Mouse (Mus musculus) brain, embryonic 14.5 days (tissue): Measurements from ENCODE around the gene Mapk1ip1l.

Source experiments
- CTCF ChIP-seq: fragments of 200-500 bp; IDR thresholded peaks from 2 replicates; pipeline ENCODE4 v1.5.1; 2012; ENCODE audit warnings: inconsistent platforms, mild to moderate bottlenecking, moderate library complexity, borderline replicate concordance; ENCODE audit not compliant: insufficient read depth, insufficient read length; ENCODE audit errors: extremely low read depth
- POLR2A ChIP-seq: fragments of 200-500 bp; IDR thresholded peaks from 2 replicates; pipeline ENCODE4 v1.6.1; 2012; ENCODE audit warnings: mild to moderate bottlenecking, inconsistent platforms, borderline replicate concordance; ENCODE audit not compliant: poor library complexity, insufficient read depth, insufficient read length, severe bottlenecking; ENCODE audit errors: extremely low read depth

DNA sequence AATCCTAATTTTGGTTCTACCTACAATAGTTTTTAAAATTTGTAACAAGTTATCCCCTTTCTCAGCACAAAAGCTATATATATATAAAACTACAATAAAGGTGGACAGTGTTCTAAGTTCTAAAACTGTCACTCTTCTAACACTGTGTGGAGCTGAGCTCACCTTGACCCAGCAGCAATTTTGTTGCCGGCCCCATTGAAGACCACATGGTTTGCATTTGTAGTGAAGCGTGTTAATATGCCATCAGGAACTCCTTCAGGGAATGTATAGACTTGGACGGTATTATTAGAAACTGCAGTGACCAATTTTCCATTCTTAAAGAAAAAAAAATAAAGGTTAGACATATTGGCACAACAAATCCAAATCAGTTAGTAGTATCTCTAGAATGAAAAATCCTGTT lies 24.3 kb upstream of the Mapk1ip1l start:
- no peak for TF ChIP-seq CTCF
- TF ChIP-seq POLR2A, result no peak
